Mouse (Mus musculus) heart, postnatal 10 days (tissue): ENCODE measurements around the gene Vars. TPM values are rescaled to one million over a fixed set of nuclear protein-coding genes. Genes with fewer than 3 reads are reported as not detected.
A peak's percentile ranks its signal among the peaks of the same experiment; 100 is the strongest.
"Not testable (repeated sequence)": the region's sequence is repeated elsewhere in the genome, so short reads cannot be mapped to it uniquely, and the experiment has no call there.

Source experiments
- DNase-seq, 2 experiments: peaks; one replicate each; pipeline ENCODE4 v3.0.0; 2021
- intact Hi-C: fragments of 180-260 bp; cut with DNase I; formaldehyde crosslinking; loops from one replicate; pipeline ENCODE4 v1.15.1; 2025
- total RNA-seq, 2 experiments: library from RNA; stranded (reverse); gene quantifications; 2 replicates each; pipeline ENCODE4 v1.2.3; 2021

Gene Vars
- total RNA-seq, 2 experiments from 2014 or later = 34.5 to 35.6 TPM

- peak; percentile 90 to 94 for DNase-seq
Measured at GRCm38 (mm10) chr17:35021163-35021808, 20.5 kb downstream of the Vars start.

GRCm38 (mm10) chr17:35021842-35022477 is 21.2 kb downstream of the Vars start:
- peak; percentile 51 to 54 for DNase-seq
- intact Hi-C loops = loop anchor here (1.0 to 2.0 kb wide), 3 partner anchors 37 to 84 kb away; partner anchors contain the start of genes Ddah2 and Ly6g6d

More at GRCm38 (mm10) chr17:35021163-35021808, 20.5 kb downstream of the Vars start:
- intact Hi-C loops = loop anchor here (1.0 to 2.0 kb wide), 3 partner anchors 38 to 85 kb away; partner anchors contain the start of genes Ddah2 and Ly6g6d

GRCm38 (mm10) chr17:35022541-35023060 is 21.8 kb downstream of the Vars start:
- intact Hi-C loops = no loop called here
- no peak for DNase-seq

GRCm38 (mm10) chr17:35023221-35023620 is 22.4 kb downstream of the Vars start:
- intact Hi-C loops = no loop called here
- no peak for DNase-seq

GRCm38 (mm10) chr17:35023756-35024155 is 23.0 kb downstream of the Vars start:
- intact Hi-C loops = no loop called here

GRCm38 (mm10) chr17:35024261-35024660 is 23.5 kb downstream of the Vars start:
- DNase-seq = no peak
- intact Hi-C loops = no loop called here

More at GRCm38 (mm10) chr17:35023756-35024155, 23.0 kb downstream of the Vars start:
- DNase-seq = no peak

- intact Hi-C loops = no loop called here
Measured at GRCm38 (mm10) chr17:35024691-35025488, 24.1 kb downstream of the Vars start.

GRCm38 (mm10) chr17:35026206-35026605 is 25.4 kb downstream of the Vars start:
- intact Hi-C loops = no loop called here
- no peak for DNase-seq

More at GRCm38 (mm10) chr17:35024691-35025488, 24.1 kb downstream of the Vars start:
- DNase-seq = no peak

GRCm38 (mm10) chr17:35027277-35028068 is 26.7 kb downstream of the Vars start, which contains the start of gene Sapcd1:
Gene Sapcd1, minus strand, starts transcription at chr17:35028016.
- intact Hi-C loops = loop anchor here (2.0 kb wide), 1 partner anchor 17 kb away; no protein-coding TSS in a partner anchor
- peak; percentile 54 to 60 for DNase-seq

GRCm38 (mm10) chr17:35028315-35028714 is 27.5 kb downstream of the Vars start:
- no peak for DNase-seq
- intact Hi-C loops = loop anchor here (2.0 kb wide), 1 partner anchor 16 kb away; no protein-coding TSS in a partner anchor

GRCm38 (mm10) chr17:35029691-35030532 is 29.1 kb downstream of the Vars start:
- no peak for DNase-seq
- intact Hi-C loops = loop anchor here (2.0 kb wide), 1 partner anchor 15 kb away; no protein-coding TSS in a partner anchor

- intact Hi-C loops = no loop called here
Measured at GRCm38 (mm10) chr17:35031272-35031671, 30.5 kb downstream of the Vars start.

GRCm38 (mm10) chr17:35031880-35032279 is 31.1 kb downstream of the Vars start:
- intact Hi-C loops = no loop called here
- no peak for DNase-seq

More at GRCm38 (mm10) chr17:35031272-35031671, 30.5 kb downstream of the Vars start:
- DNase-seq = no peak

- intact Hi-C loops = no loop called here
- DNase-seq = no peak
Measured at GRCm38 (mm10) chr17:35032323-35032870, 31.6 kb downstream of the Vars start.

- intact Hi-C loops, DNase-seq: not testable (repeated sequence)
Measured at GRCm38 (mm10) chr17:35033703-35034102, 32.9 kb downstream of the Vars start.

GRCm38 (mm10) chr17:35034896-35035295 is 34.1 kb downstream of the Vars start:
- no peak for DNase-seq
- intact Hi-C loops = no loop called here

- intact Hi-C loops = no loop called here
Measured at GRCm38 (mm10) chr17:35039121-35039873, 38.5 kb downstream of the Vars start.

GRCm38 (mm10) chr17:35043794-35044193 is 43.0 kb downstream of the Vars start:
- peak in 1 of 2 experiments; percentile 1 for DNase-seq
- intact Hi-C loops = loop anchor here (2.0 kb wide), 1 partner anchor 15 kb away; the partner anchor contains the start of gene Sapcd1

More at GRCm38 (mm10) chr17:35039121-35039873, 38.5 kb downstream of the Vars start:
- DNase-seq = no peak
